Mouse (Mus musculus) CH12F3 (cell line): ENCODE measurements around the gene Apoe.

Experiments
- in situ Hi-C: fragments of 300-500 bp; cut with MboI; formaldehyde crosslinking; loops from 2 replicates; pipeline ENCODE4 v1.14.3; 2020; ENCODE audit warnings: low sequenced_read_pairs

Apoe gene

GRCm38 (mm10) chr7:19667434-19667833 is 31.6 kb downstream of the Apoe start:
- in situ Hi-C loops = loop anchor here (5.0 kb wide), 1 partner anchor 35 kb away; no protein-coding TSS in a partner anchor

- in situ Hi-C loops = loop anchor here (5.0 kb wide), 1 partner anchor 36 kb away; no protein-coding TSS in a partner anchor
Measured at GRCm38 (mm10) chr7:19666750-19667149, 32.2 kb downstream of the Apoe start.

GRCm38 (mm10) chr7:19664955-19665841 is 33.8 kb downstream of the Apoe start, which contains the start of gene Clptm1:
TSS of gene Clptm1 (minus strand) at chr7:19665033.
- in situ Hi-C loops = loop anchor here (5.0 kb wide), 1 partner anchor 37 kb away; no protein-coding TSS in a partner anchor

GRCm38 (mm10) chr7:19664455-19664954 is 34.5 kb downstream of the Apoe start:
- in situ Hi-C loops = no loop called here

GRCm38 (mm10) chr7:19663940-19664339 is 35.0 kb downstream of the Apoe start:
- in situ Hi-C loops = no loop called here

- in situ Hi-C loops = no loop called here
Measured at GRCm38 (mm10) chr7:19652614-19653013, 46.4 kb downstream of the Apoe start.

GRCm38 (mm10) chr7:19651063-19651786 is 47.8 kb downstream of the Apoe start:
- in situ Hi-C loops = no loop called here
